Mouse (Mus musculus) heart, postnatal 4 days (tissue): ENCODE measurements around the gene Trmt10c. TPM values are rescaled to one million over a fixed set of nuclear protein-coding genes. Genes with fewer than 3 reads are reported as not detected.
"Not testable (repeated sequence)": the region's sequence is repeated elsewhere in the genome, so short reads cannot be mapped to it uniquely, and the experiment has no call there.

Source experiments
- DNase-seq: peaks from one replicate; pipeline ENCODE4 v3.0.0; 2021
- total RNA-seq, 2 experiments: library from RNA; stranded (reverse); gene quantifications; 2 replicates each; pipeline ENCODE4 v1.2.3; 2021

Gene Trmt10c
- 10 to 100 TPM; 12.5 to 13.5 TPM for total RNA-seq

GRCm38 (mm10) chr16:56037138-56038010, at the start of gene Trmt10c:
TSS of gene Trmt10c (minus strand) at chr16:56037819.
- DNase-seq = peak; percentile 96

GRCm38 (mm10) chr16:56086336-56086735, 48.7 kb upstream of the Trmt10c start:
- DNase-seq = no peak

GRCm38 (mm10) chr16:56081691-56082090, 44.1 kb upstream of the Trmt10c start:
- DNase-seq = no peak

GRCm38 (mm10) chr16:56079419-56079818, 41.8 kb upstream of the Trmt10c start:
- DNase-seq = no peak

GRCm38 (mm10) chr16:56076121-56076869, 38.7 kb upstream of the Trmt10c start:
- peak; percentile 31 for DNase-seq

GRCm38 (mm10) chr16:56075222-56076111, 37.8 kb upstream of the Trmt10c start:
- peak; percentile 86 for DNase-seq

- DNase-seq = peak; percentile 7
Measured at GRCm38 (mm10) chr16:56074565-56074964, 36.9 kb upstream of the Trmt10c start.

GRCm38 (mm10) chr16:56074122-56074521, 36.5 kb upstream of the Trmt10c start:
- DNase-seq = no peak

- not testable (repeated sequence) for DNase-seq
Measured at GRCm38 (mm10) chr16:56073150-56073549, 35.5 kb upstream of the Trmt10c start.

- no peak for DNase-seq
Measured at GRCm38 (mm10) chr16:56072533-56072932, 34.9 kb upstream of the Trmt10c start.

- no peak for DNase-seq
Measured at GRCm38 (mm10) chr16:56071317-56072232, 34.0 kb upstream of the Trmt10c start.

GRCm38 (mm10) chr16:56068523-56069070, 31.0 kb upstream of the Trmt10c start:
- no peak for DNase-seq

GRCm38 (mm10) chr16:56066113-56066512, 28.5 kb upstream of the Trmt10c start:
- no peak for DNase-seq

GRCm38 (mm10) chr16:56064334-56064990, 26.8 kb upstream of the Trmt10c start:
- peak; percentile 56 for DNase-seq

GRCm38 (mm10) chr16:56062981-56063380, 25.4 kb upstream of the Trmt10c start:
- DNase-seq = no peak

- no peak for DNase-seq
Measured at GRCm38 (mm10) chr16:56061995-56062594, 24.5 kb upstream of the Trmt10c start.

GRCm38 (mm10) chr16:56058151-56058550, 20.5 kb upstream of the Trmt10c start:
- no peak for DNase-seq

GRCm38 (mm10) chr16:56056944-56057590, 19.4 kb upstream of the Trmt10c start:
- no peak for DNase-seq

- DNase-seq = no peak
Measured at GRCm38 (mm10) chr16:56055911-56056310, 18.3 kb upstream of the Trmt10c start.
